Mouse (Mus musculus) limb, embryonic 11.5 days (tissue): ENCODE data around the gene Bicc1. TPM values are rescaled to one million over a fixed set of nuclear protein-coding genes. Genes with fewer than 3 reads are reported as not detected.

Experiments used
- ATAC-seq: fragments of 200-750 bp; cut with Nextera tagmentation; 2 replicates; pipeline ENCODE4 v1.8.0; 2017; ENCODE audit warnings: low read depth; ENCODE audit not compliant: insufficient number of reproducible peaks, low FRiP score, low TSS enrichment
- DNase-seq: peaks from one replicate; pipeline ENCODE4 v3.0.0-alpha.2; 2015; ENCODE audit warnings: low spot score
- H3K27ac ChIP-seq: fragments of 300-500 bp; sonication (generic); replicated peaks from 2 replicates; pipeline ENCODE4 v1.5.1; 2014; ENCODE audit warnings: low read depth, mild to moderate bottlenecking, low read length
- H3K27me3 ChIP-seq: fragments of 300-500 bp; sonication (generic); 2 replicates; pipeline ENCODE4 v1.6.1; 2014; ENCODE audit warnings: mild to moderate bottlenecking, low read length, mixed read lengths; ENCODE audit not compliant: control insufficient read depth, insufficient read depth
- H3K36me3 ChIP-seq: fragments of 300-500 bp; sonication (generic); 2 replicates; pipeline ENCODE4 v1.6.1; 2014; ENCODE audit warnings: mild to moderate bottlenecking, low read length, moderate library complexity, mixed read lengths; ENCODE audit not compliant: control insufficient read depth, insufficient read depth
- H3K4me1 ChIP-seq: fragments of 300-500 bp; sonication (generic); 2 replicates; pipeline ENCODE4 v1.6.1; 2014; ENCODE audit warnings: low read length, mixed read lengths; ENCODE audit not compliant: control insufficient read depth, insufficient read depth
- H3K4me2 ChIP-seq: fragments of 300-500 bp; sonication (generic); 2 replicates; pipeline ENCODE4 v1.6.1; 2014; ENCODE audit warnings: low read depth, mild to moderate bottlenecking, moderate library complexity; ENCODE audit not compliant: severe bottlenecking
- H3K4me3 ChIP-seq: fragments of 300-500 bp; sonication (generic); 2 replicates; pipeline ENCODE4 v1.5.1; 2014; ENCODE audit warnings: low read depth, low read length
- H3K9ac ChIP-seq: fragments of 300-500 bp; sonication (generic); 2 replicates; pipeline ENCODE4 v1.6.1; 2014; ENCODE audit warnings: mild to moderate bottlenecking, low read length
- H3K9me3 ChIP-seq: fragments of 300-500 bp; sonication (generic); 2 replicates; pipeline ENCODE4 v1.6.1; 2016; ENCODE audit warnings: low read length; ENCODE audit not compliant: control insufficient read depth
- WGBS: fragments of 180-500 bp; shearing (Covaris S2); extraction: QIAGEN DNeasy Blood & Tissue Kit; methylation state at CpG from one replicate; pipeline ENCODE4 v1.1.7; 2014; 5-methylcytosine and 5-hydroxymethylcytosine counted together
- polyA plus RNA-seq: library from polyadenylated mRNA; unstranded; fragments of >200 nt; fragmentation: Nextera tagmentation; extraction: Ambion mirVana; gene quantifications from 2 replicates; pipeline ENCODE4 v1.2.1, GENCODE M21; 2014

Bicc1 gene
- polyA plus RNA-seq, 1 experiment from 2014 or later: 8.5 TPM

GRCm38 (mm10) chr10:71123974-71124373 is 35.5 kb downstream of the Bicc1 start:
- H3K4me2 ChIP-seq: no peak overlapping the region
- H3K4me1 ChIP-seq: peaks cover 2% of the 10 kb centered on the region
- no peak for DNase-seq
- ATAC-seq: no peak
- H3K4me3 ChIP-seq: no peak overlapping the region
- no peak overlapping the region for H3K27ac ChIP-seq
- no peak overlapping the region for H3K9ac ChIP-seq
- H3K36me3 ChIP-seq: no peaks in the 10 kb centered on the region
- 35% methylated on average over 3 of the region's 3 CpGs for WGBS
- no peaks in the 10 kb centered on the region for H3K27me3 ChIP-seq
- no peaks in the 10 kb centered on the region for H3K9me3 ChIP-seq

- 73% methylated on average over 4 of the region's 4 CpGs for WGBS
- Histone ChIP-seq H3K36me3 (no peaks in the 10 kb centered on the region), H3K9ac (no peak overlapping the region), H3K27me3 (no peaks in the 10 kb centered on the region), H3K9me3 (no peaks in the 10 kb centered on the region), H3K4me3 (no peak overlapping the region), H3K27ac (no peak overlapping the region), H3K4me1 (peaks cover 8% of the 10 kb centered on the region), H3K4me2 (no peak overlapping the region)
- no peak for DNase-seq
- no peak for ATAC-seq
Observed at GRCm38 (mm10) chr10:71123395-71123794, 36.1 kb downstream of the Bicc1 start.

- Histone ChIP-seq H3K9ac (no peak overlapping the region), H3K27me3 (no peaks in the 10 kb centered on the region), H3K4me2 (no peak overlapping the region), H3K4me3 (no peak overlapping the region), H3K27ac (no peak overlapping the region), H3K36me3 (no peaks in the 10 kb centered on the region), H3K9me3 (no peaks in the 10 kb centered on the region), H3K4me1 (peaks cover 9% of the 10 kb centered on the region)
- ATAC-seq (no peak), DNase-seq (no peak)
- 79% methylated on average over 8 of the region's 8 CpGs for WGBS
Observed at GRCm38 (mm10) chr10:71122480-71122879, 37.0 kb downstream of the Bicc1 start.

- DNase-seq (no peak), ATAC-seq (no peak)
- no peak overlapping the region for H3K4me2 ChIP-seq
- no peaks in the 10 kb centered on the region for H3K36me3 ChIP-seq
- H3K4me1 ChIP-seq: peaks cover 9% of the 10 kb centered on the region
- H3K9me3 ChIP-seq: no peaks in the 10 kb centered on the region
- no peak overlapping the region for H3K4me3 ChIP-seq
- no peak overlapping the region for H3K27ac ChIP-seq
- H3K9ac ChIP-seq: no peak overlapping the region
- no peaks in the 10 kb centered on the region for H3K27me3 ChIP-seq
- 81% methylated on average over 3 of the region's 3 CpGs for WGBS
Observed at GRCm38 (mm10) chr10:71120769-71121165, 38.7 kb downstream of the Bicc1 start.

- ATAC-seq (no peak), DNase-seq (no peak)
- H3K27ac ChIP-seq: no peak overlapping the region
- H3K9ac ChIP-seq: no peak overlapping the region
- no peaks in the 10 kb centered on the region for H3K36me3 ChIP-seq
- no peaks in the 10 kb centered on the region for H3K9me3 ChIP-seq
- no peak overlapping the region for H3K4me2 ChIP-seq
- H3K4me3 ChIP-seq: no peak overlapping the region
- peaks cover 9% of the 10 kb centered on the region for H3K4me1 ChIP-seq
- H3K27me3 ChIP-seq: no peaks in the 10 kb centered on the region
- WGBS: 89% methylated on average over 14 of the region's 14 CpGs
Observed at GRCm38 (mm10) chr10:71120121-71120768, 39.3 kb downstream of the Bicc1 start.

GRCm38 (mm10) chr10:71119120-71119847 is 40.2 kb downstream of the Bicc1 start:
- Histone ChIP-seq H3K27ac (peak overlapping the region; percentile 60), H3K4me2 (no peak overlapping the region)
- no peak for DNase-seq

GRCm38 (mm10) chr10:71117766-71118165 is 41.7 kb downstream of the Bicc1 start:
- DNase-seq (no peak), ATAC-seq (no peak)
- Histone ChIP-seq H3K27me3 (no peaks in the 10 kb centered on the region), H3K4me1 (peaks cover 9% of the 10 kb centered on the region), H3K27ac (no peak overlapping the region), H3K4me2 (no peak overlapping the region), H3K36me3 (no peaks in the 10 kb centered on the region), H3K9me3 (no peaks in the 10 kb centered on the region), H3K4me3 (no peak overlapping the region), H3K9ac (no peak overlapping the region)
- 77% methylated on average over 7 of the region's 7 CpGs for WGBS

More at GRCm38 (mm10) chr10:71119120-71119847, 40.2 kb downstream of the Bicc1 start:
- 64% methylated on average over 15 of the region's 15 CpGs for WGBS
- Histone ChIP-seq H3K36me3 (no peaks in the 10 kb centered on the region), H3K4me3 (no peak overlapping the region), H3K9ac (no peak overlapping the region), H3K4me1 (peaks cover 9% of the 10 kb centered on the region), H3K27me3 (no peaks in the 10 kb centered on the region), H3K9me3 (no peaks in the 10 kb centered on the region)
- ATAC-seq: peak; percentile 36; the same call in 1 of the 2 replicates

GRCm38 (mm10) chr10:71114260-71114920 is 45.1 kb downstream of the Bicc1 start:
- ATAC-seq (no peak), DNase-seq (no peak)
- 90% methylated on average over 10 of the region's 10 CpGs for WGBS
- no peak overlapping the region for H3K4me3 ChIP-seq
- H3K27ac ChIP-seq: no peak overlapping the region
- H3K27me3 ChIP-seq: no peaks in the 10 kb centered on the region
- no peak overlapping the region for H3K4me2 ChIP-seq
- no peak overlapping the region for H3K9ac ChIP-seq
- H3K9me3 ChIP-seq: no peaks in the 10 kb centered on the region
- no peaks in the 10 kb centered on the region for H3K36me3 ChIP-seq
- H3K4me1 ChIP-seq: peaks cover 9% of the 10 kb centered on the region
